Mouse (Mus musculus) lung, adult 2 months (tissue): ENCODE data around the gene Stk38l.

Source experiments
- CTCF ChIP-seq: fragments of 200-500 bp; IDR thresholded peaks from 2 replicates; pipeline ENCODE4 v1.5.1; 2011; ENCODE audit warnings: mild to moderate bottlenecking, low read length, control low read depth; ENCODE audit not compliant: insufficient read depth
- POLR2A ChIP-seq: fragments of 200-500 bp; IDR thresholded peaks from 2 replicates; pipeline ENCODE4 v1.6.1; 2011; ENCODE audit warnings: low read depth, mild to moderate bottlenecking, control low read depth, low read length, borderline replicate concordance; ENCODE audit errors: extremely low read depth

DNA sequence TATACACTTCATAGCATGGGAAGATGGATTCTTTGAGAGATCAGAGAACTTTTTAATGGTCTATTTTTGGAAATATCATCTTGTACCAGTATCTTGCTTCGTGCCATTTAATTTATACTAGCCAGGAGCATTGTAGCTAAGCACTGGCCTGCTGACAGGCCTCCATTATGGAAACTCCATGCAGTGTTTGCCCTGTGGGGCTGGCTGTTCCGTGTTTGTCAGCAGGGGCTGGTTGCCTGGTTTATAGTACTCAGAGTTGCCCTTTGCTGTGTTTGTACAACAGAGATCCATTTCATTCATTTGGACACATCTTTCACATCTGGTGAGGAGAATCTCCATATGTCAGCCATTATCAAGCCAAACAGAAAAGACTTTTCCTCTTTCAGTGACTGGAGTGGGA lies 6.9 kb downstream of the Stk38l start:
- TF ChIP-seq CTCF, result no peak
- TF ChIP-seq POLR2A, result no peak
